Mouse (Mus musculus) ovary, postnatal 36 days (tissue): ENCODE data around the gene Dnah17.

Experiments
- DNase-seq: peaks from one replicate; pipeline ENCODE4 v3.0.0; 2022; ENCODE audit warnings: low spot score, mixed read lengths

Dnah17 gene

GRCm38 (mm10) chr11:118018328-118018727 is 112.1 kb downstream of the Dnah17 start:
- DNase-seq: no peak

GRCm38 (mm10) chr11:118015381-118016145 is 114.9 kb downstream of the Dnah17 start:
- DNase-seq: no peak

DNA sequence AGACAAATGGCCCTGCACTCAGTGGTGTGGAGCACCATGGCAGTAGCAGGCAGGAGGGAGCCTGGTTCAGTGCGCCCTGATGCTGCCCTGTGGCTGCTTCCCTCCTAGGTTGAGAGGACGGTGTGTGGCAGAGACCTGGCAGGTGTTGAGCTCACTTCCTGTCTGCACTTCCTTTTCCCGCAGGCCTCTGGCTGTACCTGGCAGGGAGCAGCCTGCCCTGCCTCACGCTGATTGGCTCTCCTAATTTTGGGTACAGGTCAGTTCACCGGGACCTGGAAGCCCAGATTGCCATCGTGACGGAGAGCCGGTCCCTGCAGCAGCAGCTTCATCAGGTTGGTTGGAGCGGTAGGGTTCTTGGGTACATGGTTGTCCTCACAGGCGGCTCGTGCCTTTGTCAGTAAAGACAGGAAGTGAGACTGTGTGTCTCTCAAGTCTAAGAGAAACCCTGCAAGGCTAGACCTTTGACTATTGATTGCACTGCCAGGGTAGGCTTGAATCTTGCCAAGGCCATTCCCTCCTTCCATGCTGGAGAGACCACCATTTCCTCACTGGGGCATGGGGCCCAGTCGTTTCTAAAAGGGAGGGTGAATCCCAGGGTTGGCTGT is 115.9 kb downstream of the Dnah17 start:
- DNase-seq: no peak

DNA sequence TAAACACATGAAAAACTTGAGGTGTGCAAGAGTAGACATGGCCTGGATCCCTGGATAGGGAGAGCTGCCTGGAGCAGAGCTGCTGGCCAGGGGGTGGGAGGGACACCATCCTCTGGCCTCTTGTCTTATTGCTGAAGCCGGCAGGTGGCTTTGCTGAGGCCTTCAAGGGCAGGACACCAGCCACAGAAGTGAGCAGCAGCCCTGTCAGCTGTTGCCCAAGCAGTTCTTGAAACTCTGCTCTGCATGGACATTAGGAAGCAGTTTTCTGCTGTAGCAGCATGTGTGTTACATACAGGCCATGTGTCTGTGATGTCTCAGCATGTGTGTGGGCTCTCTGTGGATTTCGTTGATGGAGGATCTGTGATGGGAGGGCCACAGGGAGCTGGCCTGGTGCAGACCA is 117.1 kb downstream of the Dnah17 start:
- no peak for DNase-seq

- no peak for DNase-seq
Measured at GRCm38 (mm10) chr11:118012595-118012994, 117.8 kb downstream of the Dnah17 start.

DNA sequence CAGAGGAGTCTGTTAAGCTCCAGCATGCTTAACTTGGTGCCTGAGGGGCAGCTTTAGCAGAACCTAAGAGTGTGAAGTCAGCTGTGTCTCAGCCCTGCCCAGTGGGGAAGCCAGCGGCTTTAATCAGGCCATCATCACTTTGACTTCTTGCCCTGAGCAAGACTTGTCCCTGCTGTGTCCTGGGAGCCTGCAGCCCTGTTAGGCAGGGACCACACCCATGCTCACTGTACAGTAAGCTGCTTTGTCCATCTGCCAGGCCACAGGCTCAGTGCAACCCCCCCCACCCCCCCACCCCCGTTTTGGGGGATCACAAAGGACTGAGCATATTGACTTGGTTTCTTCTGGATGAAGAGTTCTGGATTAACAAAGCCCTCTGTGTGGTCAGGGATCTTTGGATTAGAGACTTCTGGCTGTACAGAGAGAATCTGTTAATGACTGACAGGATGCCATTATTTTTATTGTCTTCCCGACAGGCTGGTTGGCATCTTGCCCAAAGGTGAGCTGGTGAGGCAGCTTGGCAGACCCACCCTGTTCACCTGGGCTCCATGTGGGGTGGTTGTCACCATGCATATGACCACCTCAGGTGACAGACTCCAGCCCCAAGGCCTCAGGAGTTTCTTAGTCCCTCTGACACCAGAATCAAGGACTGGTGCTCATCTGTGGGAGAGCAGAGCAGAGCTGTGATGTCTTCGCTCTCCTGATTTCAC is 120.4 kb downstream of the Dnah17 start:
- DNase-seq: no peak

DNA sequence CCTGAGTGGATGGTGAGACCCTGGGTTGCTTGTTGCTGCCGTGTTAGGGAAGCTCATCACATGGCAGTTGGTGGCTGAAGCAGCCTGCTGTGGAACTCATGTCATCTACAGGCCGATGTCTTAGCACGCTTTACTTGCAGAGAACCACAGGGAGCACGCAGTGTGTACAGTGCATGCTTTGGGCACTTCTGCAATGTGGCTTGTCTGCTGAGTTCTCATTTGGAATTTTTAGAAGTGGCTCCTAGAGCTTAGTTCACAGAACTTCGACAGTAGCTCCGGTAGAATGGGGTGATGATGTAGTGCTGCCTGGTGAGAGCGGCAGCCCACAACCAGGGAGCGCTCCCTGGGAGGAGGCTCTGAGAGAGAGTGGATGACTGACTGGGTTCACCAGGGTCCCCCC is 121.6 kb downstream of the Dnah17 start:
- DNase-seq: no peak

DNA sequence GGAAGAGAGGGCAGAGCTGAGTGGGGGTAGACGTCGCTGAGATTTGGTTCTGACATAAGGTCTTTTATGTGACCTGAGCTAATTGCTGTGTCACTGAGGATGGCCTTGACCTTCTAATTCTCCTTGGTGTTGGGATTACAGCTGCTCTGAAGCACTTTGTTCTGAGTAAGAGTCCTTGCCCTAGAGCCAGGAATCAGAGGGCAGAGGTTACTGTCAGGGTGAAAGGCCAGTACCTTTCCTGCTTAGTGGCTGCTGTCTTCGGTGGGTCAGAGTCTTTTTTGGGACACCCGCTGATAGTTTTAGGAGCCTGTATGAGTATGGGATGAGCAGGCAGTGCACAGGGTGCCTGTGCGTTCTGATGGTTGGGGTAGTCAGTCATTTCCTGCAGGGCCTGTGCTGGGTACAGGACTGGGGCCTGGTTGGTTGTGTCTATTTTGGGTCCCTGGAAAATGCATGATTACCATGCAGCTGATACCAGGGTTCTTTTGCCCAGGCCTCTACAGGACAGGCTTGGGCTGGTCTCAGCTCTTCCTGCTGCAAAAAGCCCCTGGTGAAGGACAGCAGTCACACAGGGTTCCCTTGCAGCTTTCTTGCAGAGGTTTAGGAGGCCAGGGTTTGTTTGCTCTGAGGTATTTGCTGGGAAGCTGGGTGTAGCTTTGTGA is 122.2 kb downstream of the Dnah17 start:
- no peak for DNase-seq

GRCm38 (mm10) chr11:118007460-118008143 is 122.8 kb downstream of the Dnah17 start:
- no peak for DNase-seq

- DNase-seq: no peak
Measured at GRCm38 (mm10) chr11:118004217-118004616, 126.2 kb downstream of the Dnah17 start.

GRCm38 (mm10) chr11:118003718-118004117 is 126.7 kb downstream of the Dnah17 start:
- DNase-seq: no peak

GRCm38 (mm10) chr11:118003176-118003575 is 127.3 kb downstream of the Dnah17 start:
- DNase-seq: no peak

DNA sequence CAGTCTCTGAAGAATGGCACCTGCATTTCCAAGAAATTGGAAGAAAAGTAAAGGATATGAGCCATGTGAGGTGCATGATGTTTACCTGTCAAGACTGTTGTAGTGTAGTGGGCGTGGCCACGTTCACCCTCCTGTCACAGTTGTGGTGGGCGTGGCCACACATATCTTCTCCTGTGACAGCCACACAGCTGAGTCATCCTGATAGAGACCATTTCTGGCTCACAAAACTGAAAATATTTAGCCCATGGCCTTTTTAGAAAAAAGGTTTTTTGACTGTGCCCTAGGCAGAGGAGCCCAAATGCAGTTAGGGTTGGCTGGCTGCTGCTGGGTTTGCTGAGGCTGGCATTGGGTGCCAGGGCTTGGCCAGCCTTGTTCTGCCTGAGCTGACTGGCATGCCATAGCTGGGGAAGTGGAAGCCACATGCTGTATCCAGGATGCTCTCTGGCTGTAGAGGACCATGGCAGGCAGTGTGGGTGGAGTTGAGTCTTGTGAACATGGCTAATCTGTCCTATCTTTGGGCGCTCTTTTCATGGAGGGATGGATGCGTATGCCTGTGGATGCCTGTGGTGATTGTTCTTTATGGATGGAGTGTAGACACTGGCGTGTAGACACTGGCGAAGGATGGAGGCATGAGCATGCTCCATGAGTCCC is 129.7 kb downstream of the Dnah17 start:
- DNase-seq: no peak

DNA sequence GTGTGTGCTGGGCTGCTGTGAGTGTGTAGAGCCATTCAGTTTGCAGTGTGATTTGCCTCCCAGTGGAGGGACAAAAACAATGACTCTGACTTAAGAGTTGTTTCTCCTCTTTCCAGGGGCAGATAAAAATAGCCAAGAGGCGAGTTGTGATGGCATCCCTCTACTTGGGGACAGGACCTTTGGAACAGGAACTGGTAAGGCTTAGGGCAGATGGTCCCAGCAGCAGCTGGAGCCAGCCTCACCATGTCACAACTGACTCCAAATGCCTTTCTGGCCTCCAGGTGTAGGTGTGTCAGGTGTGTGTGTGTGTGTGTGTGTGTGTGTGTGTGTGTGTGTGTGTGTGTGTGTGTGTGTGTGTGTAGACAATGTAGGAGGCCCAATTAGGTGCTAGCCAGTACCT is 130.4 kb downstream of the Dnah17 start:
- no peak for DNase-seq

DNA sequence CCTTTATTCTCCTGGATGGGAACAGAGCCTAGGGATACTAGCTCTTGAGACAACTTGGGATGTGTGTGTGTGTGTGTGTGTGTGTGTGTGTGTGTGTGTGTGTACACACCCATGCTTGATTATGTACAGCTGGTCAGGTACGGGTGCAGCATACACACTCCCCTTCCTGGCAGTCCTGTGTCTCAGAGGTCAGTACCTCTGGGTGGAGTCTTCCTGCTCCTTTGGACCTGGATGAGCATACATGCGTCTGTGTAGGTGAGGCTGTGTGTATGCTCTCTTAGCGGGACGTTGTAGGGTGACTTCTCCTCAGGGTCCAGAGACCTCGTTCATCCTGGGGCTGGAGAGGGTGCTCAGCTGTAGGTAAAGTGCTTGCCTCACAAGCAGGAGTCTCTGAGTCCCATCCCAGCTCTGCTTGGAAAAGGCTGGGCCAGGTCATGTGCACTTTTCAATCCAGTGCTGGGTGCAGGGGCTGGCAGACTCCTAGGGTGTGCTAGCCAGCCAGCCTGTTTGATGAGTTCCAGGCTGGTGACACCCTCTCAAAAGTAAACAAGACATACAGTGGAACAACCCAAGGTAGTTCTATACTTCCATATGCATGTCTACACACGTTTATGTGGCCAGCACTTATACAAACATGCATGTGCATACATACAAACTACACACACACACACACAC is 131.0 kb downstream of the Dnah17 start:
- DNase-seq: no peak

DNA sequence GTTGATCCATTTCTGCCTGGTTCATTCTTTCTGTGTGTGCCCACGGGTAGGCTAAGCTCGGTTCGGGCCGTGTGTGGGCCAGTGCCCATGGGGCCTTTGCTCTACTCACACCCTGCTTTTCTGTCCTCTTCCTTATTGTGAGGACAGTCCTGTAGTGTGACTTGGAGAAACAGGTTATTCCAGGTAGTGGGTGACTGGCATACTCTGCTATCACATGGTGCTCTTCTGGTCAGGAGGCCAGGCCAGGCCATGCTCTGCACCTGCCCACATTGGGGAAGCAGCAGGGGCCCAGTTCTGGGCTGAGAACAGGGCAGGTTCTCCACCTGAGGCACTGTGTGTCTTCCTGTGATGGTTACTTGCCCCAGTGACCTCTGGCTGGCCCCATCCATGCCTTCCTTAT is 132.1 kb downstream of the Dnah17 start:
- no peak for DNase-seq

- DNase-seq: no peak
Measured at GRCm38 (mm10) chr11:117997085-117997484, 133.3 kb downstream of the Dnah17 start.

- no peak for DNase-seq
Measured at GRCm38 (mm10) chr11:117996066-117996465, 134.4 kb downstream of the Dnah17 start.

DNA sequence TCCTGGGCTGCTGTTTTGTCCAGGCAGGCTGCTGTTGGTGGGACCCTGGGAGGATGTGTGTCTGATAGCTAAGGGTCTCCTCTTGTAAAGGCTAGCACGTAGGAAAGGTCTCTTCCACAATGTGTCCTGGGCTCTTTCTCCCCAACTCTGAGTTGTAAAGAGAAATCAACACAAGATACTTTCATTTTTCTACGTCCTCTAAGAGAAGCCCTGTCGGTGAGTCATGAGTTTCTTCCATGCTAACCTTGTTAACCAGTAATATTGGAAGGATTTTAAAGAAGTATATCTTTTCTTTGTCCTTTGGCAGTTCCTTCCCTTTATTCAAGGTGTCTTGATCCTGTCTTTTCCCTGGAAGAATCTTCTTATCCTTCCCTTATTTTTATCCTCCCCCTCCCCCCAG is 134.8 kb downstream of the Dnah17 start:
- DNase-seq: no peak

DNA sequence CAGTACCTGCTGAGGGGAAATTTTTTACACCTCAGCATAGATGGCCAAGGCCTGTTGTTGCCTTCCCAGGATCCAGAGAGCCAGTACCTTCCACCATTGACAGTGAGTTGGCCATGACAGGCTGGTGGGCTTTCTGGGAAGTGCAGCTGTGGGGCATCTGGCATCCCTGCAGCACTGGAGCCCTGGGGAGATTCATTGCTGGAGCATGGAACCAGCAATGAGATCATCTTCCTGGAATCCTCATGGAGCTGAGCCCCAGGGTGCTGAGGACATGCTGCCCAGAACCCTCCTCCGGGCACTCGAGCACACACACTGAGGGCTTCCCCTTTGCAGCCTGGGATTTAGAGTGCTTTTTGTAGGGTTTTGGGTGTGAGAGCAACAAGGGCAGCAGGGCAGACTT is 135.2 kb downstream of the Dnah17 start:
- no peak for DNase-seq
